In the genomic region with DNA sequence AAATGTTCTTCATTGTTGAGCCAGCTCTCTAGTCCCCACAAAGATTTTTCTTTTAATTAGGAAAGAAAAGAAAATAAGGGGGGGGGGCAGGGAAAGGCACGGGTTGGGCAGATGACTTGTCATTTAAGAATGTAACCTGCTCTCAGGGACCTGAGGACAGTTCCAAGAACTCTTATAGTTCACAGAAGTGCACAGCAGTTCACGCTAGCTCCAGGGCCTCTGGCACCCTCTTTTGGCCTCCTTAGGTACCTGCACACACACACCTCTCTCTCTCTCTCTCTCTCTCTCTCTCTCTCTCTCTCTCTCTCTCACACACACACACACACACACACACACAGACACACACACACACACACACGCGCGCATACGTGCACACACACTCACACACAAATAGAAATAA, we compare ENCODE assay signal across 24 mouse cellular contexts. TPM values are rescaled to one million over a fixed set of nuclear protein-coding genes. Genes with fewer than 3 reads are reported as not detected.
DNase-seq lines count a peak whose midpoint lies in the region; ATAC-seq and TF ChIP-seq lines count a peak whose summit lies in the region.
"Had no signal": no experiment of that assay in that cellular context is flagged by ENCODE, and none has a peak within 500 bp of the region (broad histone marks: within the 10 kb centered on the region; RNA-seq: fewer than 3 reads in every experiment).

No protein-coding gene starts in this region.

- H3K36me3 ChIP-seq in intestine, postnatal 0 days (ENCODE audit: control insufficient read depth, insufficient read depth): no peaks in the 10 kb centered on the region
- H3K36me3 ChIP-seq in intestine, embryonic 16.5 days (ENCODE audit: control insufficient read depth, insufficient read depth, low read length): no peaks in the 10 kb centered on the region
- H3K36me3 ChIP-seq in ES-Bruce4 (ENCODE audit: control insufficient read depth, insufficient read depth, low read length, poor library complexity, severe bottlenecking): no peaks in the 10 kb centered on the region
- H3K36me3 ChIP-seq in hindbrain, embryonic 11.5 days (ENCODE audit: control insufficient read depth, insufficient read depth, low read length): no peaks in the 10 kb centered on the region
- H3K36me3 ChIP-seq: embryonic facial prominence, embryonic 13.5 days; forebrain, embryonic 15.5 days; G1E; limb, embryonic 15.5 days had no signal

- no peak overlapping the region for H3K9ac ChIP-seq in intestine, postnatal 0 days (ENCODE audit: low read depth, low read length)
- H3K9ac ChIP-seq in intestine, embryonic 16.5 days (ENCODE audit: low read depth, low read length): no peak overlapping the region
- no peak overlapping the region for H3K9ac ChIP-seq in ES-Bruce4 (ENCODE audit: low read depth, poor library complexity, severe bottlenecking)
- H3K9ac ChIP-seq in hindbrain, embryonic 11.5 days (ENCODE audit: low read depth, low read length): no peak overlapping the region
- H3K9ac ChIP-seq: embryonic facial prominence, embryonic 13.5 days; forebrain, embryonic 15.5 days; hindbrain, embryonic 13.5 days; limb, embryonic 15.5 days had no signal

- H3K4me1 ChIP-seq in intestine, postnatal 0 days (replicated peaks; ENCODE audit: control insufficient read depth, insufficient read depth, low read length): no peaks in the 10 kb centered on the region
- H3K4me1 ChIP-seq in intestine, embryonic 16.5 days (ENCODE audit: control insufficient read depth, insufficient read depth, low read length): no peaks in the 10 kb centered on the region
- H3K4me1 ChIP-seq in lung, adult 2 months (ENCODE audit: control insufficient read depth, insufficient read depth, low read length): peaks cover 3% of the 10 kb centered on the region; the same call in 1 of the 2 replicates
- no peaks in the 10 kb centered on the region for H3K4me1 ChIP-seq in ES-Bruce4 (ENCODE audit: control insufficient read depth, insufficient read depth, low read length)
- H3K4me1 ChIP-seq in hindbrain, embryonic 11.5 days (replicated peaks; ENCODE audit: control insufficient read depth, insufficient read depth, low read length): no peaks in the 10 kb centered on the region
- H3K4me1 ChIP-seq: embryonic facial prominence, embryonic 13.5 days; forebrain, embryonic 15.5 days; hindbrain, embryonic 13.5 days; limb, embryonic 15.5 days had no signal

- TF ChIP-seq POLR2A in lung, adult 2 months (IDR thresholded peaks at IDR 0.05; ENCODE audit: borderline replicate concordance, extremely low read depth, low read depth, low read length): no peak
- no peak for TF ChIP-seq POLR2A in ES-Bruce4 (IDR thresholded peaks at IDR 0.05; ENCODE audit: insufficient read depth, low read length)

- H3K27ac ChIP-seq in intestine, postnatal 0 days (ENCODE audit: low read depth, low read length): no peak overlapping the region
- H3K27ac ChIP-seq in intestine, embryonic 16.5 days (ENCODE audit: low read length): no peak overlapping the region
- no peak overlapping the region for H3K27ac ChIP-seq in ES-Bruce4 (ENCODE audit: insufficient read depth, low read length)
- no peak overlapping the region for H3K27ac ChIP-seq in hindbrain, embryonic 11.5 days (ENCODE audit: low read depth, low read length)
- H3K27ac ChIP-seq: embryonic facial prominence, embryonic 13.5 days; forebrain, embryonic 15.5 days; hindbrain, embryonic 13.5 days; limb, embryonic 15.5 days had no signal

- H3K4me3 ChIP-seq in intestine, postnatal 0 days (ENCODE audit: low read depth, low read length): no peak overlapping the region
- no peak overlapping the region for H3K4me3 ChIP-seq in intestine, embryonic 16.5 days (ENCODE audit: low read length)
- no peak overlapping the region for H3K4me3 ChIP-seq in lung, adult 2 months (replicated peaks; ENCODE audit: extremely low read depth, low read depth, low read length)
- H3K4me3 ChIP-seq in ES-Bruce4 (ENCODE audit: low read depth, low read length): no peak overlapping the region
- H3K4me3 ChIP-seq in hindbrain, embryonic 11.5 days (ENCODE audit: low read depth, low read length): no peak overlapping the region
- H3K4me3 ChIP-seq: embryonic facial prominence, embryonic 13.5 days; forebrain, embryonic 15.5 days; hindbrain, embryonic 13.5 days; limb, embryonic 15.5 days had no signal

- no peak for ATAC-seq in intestine, postnatal 0 days
- ATAC-seq in intestine, embryonic 16.5 days: no peak
- 0 out of 2 replicates have a peak, but pooled peaks have one; percentile 39 for ATAC-seq in common myeloid progenitor, adult 5-6 weeks (replicated peaks; ENCODE audit: low read depth, poor library complexity, severe bottlenecking)
- no peak for ATAC-seq in hindbrain, embryonic 11.5 days (ENCODE audit: low FRiP score)
- ATAC-seq: forebrain, embryonic 15.5 days; inflammation-experienced regulatory T-cells, adult 6 months had no signal

- no peaks in the 10 kb centered on the region for H3K27me3 ChIP-seq in intestine, postnatal 0 days (replicated peaks; ENCODE audit: control insufficient read depth, insufficient read depth, low read length)
- no peaks in the 10 kb centered on the region for H3K27me3 ChIP-seq in intestine, embryonic 16.5 days (replicated peaks; ENCODE audit: control insufficient read depth, insufficient read depth, low read length)
- no peaks in the 10 kb centered on the region for H3K27me3 ChIP-seq in ES-Bruce4 (ENCODE audit: control insufficient read depth, insufficient read depth, low read length, poor library complexity, severe bottlenecking)
- H3K27me3 ChIP-seq in hindbrain, embryonic 11.5 days (ENCODE audit: control insufficient read depth, insufficient read depth, low read length): no peaks in the 10 kb centered on the region
- H3K27me3 ChIP-seq: embryonic facial prominence, embryonic 13.5 days; forebrain, embryonic 15.5 days; hindbrain, embryonic 13.5 days; limb, embryonic 15.5 days had no signal

- TF ChIP-seq EP300 in ES-Bruce4 (IDR thresholded peaks at IDR 0.05; ENCODE audit: insufficient read depth, low read depth, low read length): no peak

- no peak for DNase-seq in lung, adult 2 months
- DNase-seq in lung, postnatal 10 days: no peak
- DNase-seq in T-cell, adult 2 months (ENCODE audit: low spot score): no peak
- no peak for DNase-seq in hindbrain, embryonic 11.5 days (ENCODE audit: low spot score)
- DNase-seq: adrenal gland, adult 2 months; cerebellum, adult 9-10 months; gastrocnemius, postnatal 25 days; kidney, postnatal 10 days; lung, postnatal 14 days; right cerebral cortex, postnatal 4 days had no signal

- H3K4me2 ChIP-seq in intestine, postnatal 0 days (replicated peaks; ENCODE audit: low read depth): no peak overlapping the region
- H3K4me2 ChIP-seq in intestine, embryonic 16.5 days (ENCODE audit: low read depth, low read length): no peak overlapping the region
- H3K4me2 ChIP-seq in hindbrain, embryonic 11.5 days (replicated peaks; ENCODE audit: low read depth, low read length): no peak overlapping the region
- H3K4me2 ChIP-seq: embryonic facial prominence, embryonic 13.5 days; forebrain, embryonic 15.5 days; hindbrain, embryonic 13.5 days; limb, embryonic 15.5 days had no signal

- H3K9me3 ChIP-seq in intestine, postnatal 0 days (ENCODE audit: control insufficient read depth): no peaks in the 10 kb centered on the region
- no peaks in the 10 kb centered on the region for H3K9me3 ChIP-seq in intestine, embryonic 16.5 days (ENCODE audit: control insufficient read depth, low read length)
- H3K9me3 ChIP-seq in ES-Bruce4 (replicated peaks; ENCODE audit: control insufficient read depth, insufficient read depth, low read length, poor library complexity, severe bottlenecking): no peaks in the 10 kb centered on the region
- H3K9me3 ChIP-seq in hindbrain, embryonic 11.5 days (ENCODE audit: control insufficient read depth, low read length): no peaks in the 10 kb centered on the region
- H3K9me3 ChIP-seq: embryonic facial prominence, embryonic 13.5 days; forebrain, embryonic 15.5 days; G1E; hindbrain, embryonic 13.5 days; limb, embryonic 15.5 days had no signal

- peak; percentile 32 for TF ChIP-seq CTCF in intestine, postnatal 0 days (IDR thresholded peaks at IDR 0.05; ENCODE audit: low read depth)
- peak; percentile 30; the same call in 1 of the 2 replicates for TF ChIP-seq CTCF in lung, adult 2 months (IDR thresholded peaks at IDR 0.05; ENCODE audit: insufficient read depth, low read length)
- TF ChIP-seq CTCF in ES-Bruce4 (IDR thresholded peaks at IDR 0.05; ENCODE audit: low read depth, low read length): peak; percentile 60

- WGBS in intestine, postnatal 0 days: 72% methylated on average over 6 of the region's 6 CpGs
- 84% methylated on average over 6 of the region's 6 CpGs for WGBS in intestine, embryonic 16.5 days
- 84% methylated on average over 6 of the region's 6 CpGs for WGBS in lung, adult 2 months
- WGBS in hindbrain, embryonic 11.5 days: 82% methylated on average over 6 of the region's 6 CpGs

RNA-seq across cellular contexts. Expression of gene Gm10188, which starts 24.9 kb away (rescaled TPM):
- not detected in 2 replicates for polyA plus RNA-seq in intestine, postnatal 0 days (2015; fragmentation: Nextera tagmentation; extraction: Ambion mirVana)
- polyA plus RNA-seq in intestine, embryonic 16.5 days (2015; fragmentation: Nextera tagmentation; extraction: Ambion mirVana): not detected in 2 replicates
- polyA plus RNA-seq in lung, adult 2 months (2012; rRNA removed): not detected in 2 replicates
- polyA plus RNA-seq in ES-Bruce4 (2011; ENCODE audit: insufficient read depth, insufficient read length, low read depth, missing spikeins): not detected in 2 replicates
- total RNA-seq in common myeloid progenitor, adult 5-6 weeks (2017): not detected in 2 replicates
- polyA plus RNA-seq in hindbrain, embryonic 11.5 days (2014; fragmentation: Nextera tagmentation; extraction: Ambion mirVana): not detected in 2 replicates
- total RNA-seq: adrenal gland, adult 2 months; G1E; gastrocnemius, postnatal 25 days; layer of hippocampus, adult 18-20 months; left cerebral cortex, postnatal 25 days had no signal
- polyA plus RNA-seq: adrenal gland, adult 2 months; embryonic facial prominence, embryonic 13.5 days; G1E; heart, postnatal 0 days; inflammation-experienced regulatory T-cells, adult 6 months; limb, embryonic 15.5 days; stomach, embryonic 16.5 days had no signal

RNA-seq across cellular contexts. Expression of gene Klhdc8a, which starts 44.0 kb away (rescaled TPM):
- 0.46 and 0.51 TPM in 2 replicates for polyA plus RNA-seq in intestine, postnatal 0 days (2015; fragmentation: Nextera tagmentation; extraction: Ambion mirVana)
- 0.09 and 0.33 TPM in 2 replicates for polyA plus RNA-seq in intestine, embryonic 16.5 days (2015; fragmentation: Nextera tagmentation; extraction: Ambion mirVana)
- 3.2 and 4.6 TPM in 2 replicates for polyA plus RNA-seq in lung, adult 2 months (2012; rRNA removed)
- polyA plus RNA-seq in ES-Bruce4 (2011; ENCODE audit: insufficient read depth, insufficient read length, low read depth, missing spikeins): 0.60 and 0.72 TPM in 2 replicates
- total RNA-seq in common myeloid progenitor, adult 5-6 weeks (2017): not detected in 2 replicates
- polyA plus RNA-seq in hindbrain, embryonic 11.5 days (2014; fragmentation: Nextera tagmentation; extraction: Ambion mirVana): 2.9 and 3.0 TPM in 2 replicates
- polyA plus RNA-seq: G1E; inflammation-experienced regulatory T-cells, adult 6 months had no signal
